Mouse (Mus musculus) splenic B cell, adult 2 months (primary cell): ENCODE results near the gene Mlip.

ENCODE experiments used
- DNase-seq: peaks from one replicate; pipeline ENCODE4 v3.0.0-alpha.2; 2011; ENCODE audit warnings: low read depth, low spot score
- H3K27me3 ChIP-seq: 2 replicates; pipeline ENCODE4 v1.6.1; 2012; ENCODE audit warnings: mild to moderate bottlenecking, low read length, moderate library complexity, mixed read lengths; ENCODE audit not compliant: control insufficient read depth, poor library complexity, insufficient read depth, severe bottlenecking
- H3K36me3 ChIP-seq: 2 replicates; pipeline ENCODE4 v1.6.1; 2012; ENCODE audit warnings: mild to moderate bottlenecking, low read length, moderate library complexity, mixed read lengths; ENCODE audit not compliant: control insufficient read depth, poor library complexity, insufficient read depth, severe bottlenecking

Gene Mlip

DNA sequence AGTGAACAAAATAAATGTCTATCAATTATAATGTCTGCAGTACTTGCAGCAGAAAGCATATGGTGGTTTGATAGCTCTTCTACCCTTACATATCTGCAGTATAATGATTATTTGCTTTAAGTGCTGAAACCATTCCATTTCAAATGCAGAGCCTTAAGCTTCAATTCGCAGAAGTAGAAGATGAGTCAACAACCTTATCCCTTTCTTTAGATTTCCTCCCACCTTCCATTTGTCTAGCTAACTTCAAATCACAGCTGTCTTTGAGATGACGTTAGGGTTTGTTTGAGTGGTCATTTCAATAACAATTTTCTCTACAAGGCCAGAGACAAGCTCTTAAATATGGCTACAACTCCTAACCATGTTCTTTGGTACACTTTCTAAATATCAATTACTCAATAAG is 47.4 kb downstream of the Mlip start:
- DNase-seq = no peak
- Histone ChIP-seq H3K27me3 (no peaks in the 10 kb centered on the region), H3K36me3 (no peaks in the 10 kb centered on the region)

DNA sequence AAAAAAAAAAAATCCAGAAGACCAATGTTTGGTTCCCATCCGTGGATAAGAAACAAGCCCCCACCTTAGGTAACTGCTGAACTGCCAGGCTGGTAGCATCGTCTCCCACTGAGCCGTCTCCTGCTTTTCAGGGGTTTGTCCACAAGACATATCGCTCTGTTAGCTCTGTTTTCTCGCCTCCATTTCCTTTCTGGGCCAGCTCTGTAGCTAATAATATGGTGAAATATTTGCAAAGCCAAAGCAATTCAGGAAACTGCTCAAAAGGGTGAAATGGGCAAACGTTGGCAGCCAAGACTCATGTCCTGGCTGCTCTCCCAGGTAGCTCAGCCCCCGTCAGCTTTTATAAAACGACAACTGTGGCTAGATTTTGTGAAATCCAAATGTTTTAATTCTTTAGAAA is 50.4 kb downstream of the Mlip start:
- H3K27me3 ChIP-seq = no peaks in the 10 kb centered on the region
- no peak for DNase-seq

DNA sequence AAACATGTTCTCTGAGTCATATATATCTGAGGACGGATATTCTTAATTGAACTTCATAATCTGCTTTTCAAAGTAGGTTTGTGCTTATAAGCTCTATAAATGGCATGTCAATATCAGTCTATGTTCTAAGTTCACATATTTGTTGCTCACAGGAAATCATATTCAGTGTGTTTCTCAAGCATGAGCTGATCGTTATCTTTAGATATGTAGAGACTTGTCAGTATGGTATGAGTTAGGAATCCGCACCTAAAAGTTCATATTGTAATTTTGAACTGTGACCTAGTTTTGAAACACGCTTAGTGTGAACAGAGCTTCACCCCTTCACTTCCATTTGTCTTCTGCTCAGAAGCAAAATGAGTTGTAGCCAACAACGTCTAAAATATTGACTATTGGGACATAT is 64.8 kb downstream of the Mlip start:
- Histone ChIP-seq H3K27me3 (no peaks in the 10 kb centered on the region), H3K36me3 (no peaks in the 10 kb centered on the region)
- no peak for DNase-seq

More for the DNA sequence above, 50.4 kb downstream of the Mlip start:
- H3K36me3 ChIP-seq = no peaks in the 10 kb centered on the region

DNA sequence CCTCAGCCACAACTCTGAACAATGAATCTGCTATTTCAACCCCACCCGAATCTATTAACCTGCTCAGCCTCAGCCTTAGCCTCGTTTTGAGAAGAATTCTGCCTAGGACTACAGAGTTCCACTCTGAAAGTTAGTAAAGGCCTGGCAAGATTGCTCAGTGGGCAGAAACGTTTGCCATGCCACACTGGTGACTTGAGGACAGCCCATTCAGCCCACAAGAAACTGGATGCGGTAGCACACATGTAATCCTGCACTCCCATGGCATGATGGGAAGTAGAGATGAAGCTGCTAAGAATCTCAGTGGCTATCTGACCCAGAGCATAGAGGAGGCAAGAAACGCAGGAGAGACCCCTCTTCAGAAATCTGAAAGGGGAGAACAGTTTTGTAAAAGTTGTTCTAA is 73.4 kb downstream of the Mlip start:
- no peaks in the 10 kb centered on the region for H3K36me3 ChIP-seq
- no peak for DNase-seq

DNA sequence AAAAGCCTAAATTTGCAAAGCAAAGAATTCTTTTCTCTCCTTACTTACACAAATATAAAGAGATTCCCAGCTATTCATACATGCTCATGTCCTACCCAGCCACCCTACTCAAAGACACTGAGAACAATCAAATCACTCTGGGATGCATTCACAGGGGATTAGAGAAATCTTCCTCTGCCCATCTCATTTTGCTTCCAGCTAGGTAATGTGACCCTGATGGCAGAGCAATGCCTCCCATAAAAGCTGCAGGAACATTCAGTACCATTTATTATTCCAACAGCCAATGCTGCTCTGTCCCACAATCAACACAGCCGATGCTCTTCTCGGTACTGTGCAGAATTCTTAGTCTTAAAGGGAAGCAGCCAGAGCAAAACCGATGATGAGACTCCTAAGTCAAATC is 74.7 kb downstream of the Mlip start:
- Histone ChIP-seq H3K27me3 (no peaks in the 10 kb centered on the region), H3K36me3 (no peaks in the 10 kb centered on the region)
- DNase-seq = no peak

More for the DNA sequence above, 73.4 kb downstream of the Mlip start:
- no peaks in the 10 kb centered on the region for H3K27me3 ChIP-seq

DNA sequence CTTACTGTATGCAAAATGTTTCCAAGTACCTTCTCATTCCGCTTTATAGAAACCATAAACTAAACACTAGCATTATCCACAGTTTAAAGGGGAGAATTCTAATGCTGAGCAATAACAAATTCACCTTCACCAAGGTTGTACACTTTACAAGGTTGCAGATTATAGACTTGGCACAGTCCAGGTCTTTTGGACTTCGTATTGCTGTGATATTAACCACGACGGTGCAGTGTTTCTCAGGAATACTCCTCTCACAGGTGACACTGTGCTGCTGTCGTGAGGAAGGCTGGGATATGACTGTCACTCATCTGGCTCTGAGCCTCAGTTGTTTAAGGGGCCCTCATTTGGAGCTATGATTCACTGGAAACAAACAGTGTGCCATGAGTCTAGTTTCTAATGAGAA is 75.5 kb downstream of the Mlip start:
- no peaks in the 10 kb centered on the region for H3K27me3 ChIP-seq
- H3K36me3 ChIP-seq = no peaks in the 10 kb centered on the region

DNA sequence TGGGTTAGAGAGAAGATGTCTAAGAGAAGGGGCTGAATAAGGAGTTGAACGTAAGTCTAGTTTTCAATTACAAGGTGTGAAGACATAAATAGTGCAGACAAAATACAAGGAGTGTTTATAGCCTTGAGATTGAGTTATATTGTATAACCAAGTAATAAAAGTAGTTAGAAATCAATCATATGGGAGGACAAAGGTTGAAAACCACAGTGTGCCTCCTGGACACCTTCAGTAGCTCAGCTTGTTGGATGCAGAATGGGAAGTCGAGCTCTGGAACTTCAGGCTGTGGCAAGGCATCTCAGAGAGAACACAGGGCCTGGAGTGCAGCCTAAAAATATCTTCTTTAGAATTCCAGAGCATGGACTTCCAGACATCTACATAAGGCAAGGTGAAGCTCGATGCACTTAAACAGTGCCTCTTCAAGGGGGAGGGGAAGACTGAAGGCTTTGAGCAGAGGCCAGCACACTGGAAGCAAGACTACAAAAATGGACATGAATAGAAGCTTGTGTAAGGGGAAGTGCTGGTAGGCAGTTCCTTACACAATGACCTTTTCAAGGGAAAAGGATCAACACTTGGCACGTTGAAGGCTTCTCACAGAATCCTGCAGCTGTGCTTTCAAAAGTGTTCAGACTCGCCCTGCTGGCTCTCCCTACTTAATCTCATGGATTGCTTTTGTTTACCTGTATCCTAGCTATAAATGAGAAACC is 76.2 kb downstream of the Mlip start:
- no peak for DNase-seq
- Histone ChIP-seq H3K27me3 (no peaks in the 10 kb centered on the region), H3K36me3 (no peaks in the 10 kb centered on the region)

More for the DNA sequence above, 75.5 kb downstream of the Mlip start:
- DNase-seq = no peak

DNA sequence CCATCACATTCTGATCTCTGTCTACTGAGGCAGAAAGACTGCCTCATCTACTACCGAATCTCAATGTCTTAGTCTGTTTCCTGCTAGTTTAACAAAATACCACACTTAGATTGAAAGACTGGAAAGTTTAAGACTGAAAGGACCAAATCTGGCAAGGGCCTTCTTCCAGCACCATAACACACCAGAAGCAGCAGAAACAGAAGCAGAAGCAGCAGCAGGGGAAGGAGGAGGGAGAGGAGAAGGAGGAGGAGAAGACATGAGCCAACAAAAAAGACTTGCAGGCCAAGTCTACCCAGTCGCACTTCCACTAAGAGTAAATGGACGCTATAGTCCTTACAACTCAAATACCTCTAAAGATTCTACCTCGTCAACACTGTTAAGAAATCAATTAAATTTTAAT is 80.0 kb downstream of the Mlip start:
- no peaks in the 10 kb centered on the region for H3K36me3 ChIP-seq
- DNase-seq = no peak
- H3K27me3 ChIP-seq = no peaks in the 10 kb centered on the region

DNA sequence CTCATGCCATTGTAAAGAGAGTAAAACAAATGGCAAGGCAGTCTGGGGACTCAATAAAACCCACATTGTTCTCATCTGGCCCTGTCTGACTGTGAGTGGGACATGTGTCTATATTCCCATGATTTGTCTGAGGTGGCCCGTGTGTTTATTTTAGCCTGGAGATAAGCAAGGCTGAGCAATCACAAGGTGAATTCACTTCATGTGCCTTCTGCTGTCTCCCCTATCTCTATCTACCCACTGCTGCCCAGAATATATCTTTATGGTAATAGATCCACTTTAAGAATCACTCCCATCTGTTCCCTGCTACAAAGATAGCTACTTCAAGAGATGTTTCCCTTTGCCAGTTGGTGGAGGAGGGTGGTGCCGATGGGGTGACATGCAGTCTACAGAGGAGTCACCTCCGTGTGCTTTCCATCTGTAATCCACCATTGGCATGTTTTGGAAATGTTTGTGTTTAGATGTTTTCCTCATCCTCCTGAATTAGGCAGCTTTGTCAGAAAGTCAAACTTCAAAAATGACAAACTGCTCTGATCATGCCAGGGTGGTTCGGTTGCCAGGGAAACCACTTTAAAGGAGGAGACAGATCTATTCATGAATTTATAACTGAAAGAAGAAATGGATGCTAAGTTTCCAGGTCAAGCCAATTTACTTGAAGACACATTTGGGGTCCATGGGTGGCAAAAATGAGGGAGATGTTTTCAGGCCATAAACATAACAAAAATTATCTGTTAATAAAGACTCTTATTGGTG is 87.3 kb downstream of the Mlip start:
- H3K27me3 ChIP-seq = no peaks in the 10 kb centered on the region
- DNase-seq = no peak
- no peaks in the 10 kb centered on the region for H3K36me3 ChIP-seq

DNA sequence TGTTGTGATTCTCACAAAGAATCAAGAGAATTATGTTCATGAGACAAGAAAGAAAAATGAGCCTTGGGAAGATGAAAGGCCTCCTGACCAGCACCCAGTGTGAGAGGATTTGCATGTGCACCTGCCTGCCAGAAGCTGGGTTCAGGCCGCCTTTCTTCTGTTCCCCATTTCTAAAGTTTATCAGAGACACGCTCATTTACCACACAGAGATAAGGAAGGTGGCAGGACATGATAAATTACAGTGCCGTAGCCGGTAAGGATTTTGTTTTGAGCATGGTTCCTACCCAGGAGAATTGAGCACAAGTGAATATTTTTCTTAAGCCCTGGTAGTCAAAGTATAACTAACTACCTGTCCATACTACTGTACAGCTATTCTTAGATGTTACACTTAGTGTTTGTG is 93.7 kb downstream of the Mlip start:
- Histone ChIP-seq H3K27me3 (no peaks in the 10 kb centered on the region), H3K36me3 (no peaks in the 10 kb centered on the region)
- DNase-seq = no peak

DNA sequence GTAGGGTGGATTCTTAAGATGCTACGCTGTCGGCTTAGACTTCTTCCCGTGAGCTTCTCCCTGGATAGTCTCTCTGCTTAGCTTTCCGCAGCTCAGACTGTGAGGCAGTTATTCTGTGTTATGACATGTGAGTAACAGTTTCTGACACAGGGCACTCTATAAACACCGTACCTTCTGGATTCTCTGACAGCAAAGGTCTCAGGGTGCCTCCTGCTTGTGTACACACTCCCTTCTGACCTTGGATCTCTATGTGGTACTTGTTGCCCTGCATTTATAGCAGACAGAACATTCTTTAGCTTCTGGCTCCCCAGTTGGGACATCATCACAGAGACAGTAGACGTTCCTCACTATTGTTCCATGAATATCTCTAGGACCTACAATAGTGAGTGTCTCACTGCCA is 94.5 kb downstream of the Mlip start:
- no peak for DNase-seq
- no peaks in the 10 kb centered on the region for H3K36me3 ChIP-seq
- H3K27me3 ChIP-seq = no peaks in the 10 kb centered on the region

DNA sequence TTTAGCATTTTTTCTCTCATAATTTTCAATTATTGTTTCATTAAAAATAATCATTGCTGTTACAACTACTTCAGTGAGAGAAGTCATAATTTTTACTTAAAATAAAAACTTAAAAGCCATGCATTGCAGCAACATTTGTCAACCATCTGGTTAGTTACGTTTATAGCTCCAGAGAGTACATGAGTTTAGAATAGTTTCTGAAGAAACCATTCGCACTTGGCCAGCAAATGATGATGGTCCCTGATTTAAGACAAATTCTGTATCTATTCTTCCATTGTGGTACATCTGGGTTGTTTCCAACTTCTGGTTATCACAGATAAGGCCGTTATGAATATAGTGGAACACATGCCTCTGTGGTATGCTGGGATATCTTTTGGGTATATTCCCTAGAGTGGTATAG is 98.3 kb downstream of the Mlip start:
- Histone ChIP-seq H3K36me3 (no peaks in the 10 kb centered on the region), H3K27me3 (no peaks in the 10 kb centered on the region)
- DNase-seq = no peak

DNA sequence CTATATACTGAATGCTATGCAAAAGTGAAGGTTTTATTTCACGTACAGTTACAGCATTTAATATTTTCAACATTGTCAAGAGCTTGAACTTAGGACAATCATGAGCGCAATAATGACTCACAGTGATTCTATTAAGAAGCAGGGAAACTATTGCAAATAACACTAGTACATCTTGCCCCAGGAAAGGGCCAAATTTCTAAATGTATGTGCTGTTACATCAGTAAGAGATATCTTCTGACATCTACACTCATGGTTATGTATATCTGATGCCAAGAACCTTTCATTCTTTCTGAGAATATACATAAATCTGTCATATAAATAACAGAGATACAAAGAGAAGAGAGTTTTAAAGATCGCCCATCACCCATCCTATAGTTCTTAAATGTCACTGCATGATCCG is 100.0 kb downstream of the Mlip start:
- no peaks in the 10 kb centered on the region for H3K27me3 ChIP-seq

DNA sequence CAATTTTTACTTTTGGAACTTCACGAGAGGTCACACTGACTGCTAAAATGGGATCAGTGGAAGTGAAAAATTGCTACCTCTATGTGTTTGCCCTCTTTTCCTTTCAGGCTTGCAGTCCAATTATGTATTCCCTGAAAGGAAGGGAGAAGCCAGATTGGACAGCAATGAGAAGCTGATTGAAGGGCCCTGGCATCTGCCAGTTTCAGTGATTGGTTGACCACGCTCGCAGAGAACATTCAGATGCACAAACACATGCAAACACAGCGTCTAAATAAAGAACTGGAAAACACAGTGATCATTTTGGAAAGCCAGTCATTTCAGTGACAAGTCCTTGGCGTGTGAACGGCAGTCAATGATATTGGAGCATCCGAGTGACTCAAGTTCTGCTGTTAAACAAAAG is 100.6 kb downstream of the Mlip start:
- H3K36me3 ChIP-seq = no peaks in the 10 kb centered on the region
- no peaks in the 10 kb centered on the region for H3K27me3 ChIP-seq
- DNase-seq = no peak

More for the DNA sequence above, 100.0 kb downstream of the Mlip start:
- no peaks in the 10 kb centered on the region for H3K36me3 ChIP-seq
- no peak for DNase-seq

DNA sequence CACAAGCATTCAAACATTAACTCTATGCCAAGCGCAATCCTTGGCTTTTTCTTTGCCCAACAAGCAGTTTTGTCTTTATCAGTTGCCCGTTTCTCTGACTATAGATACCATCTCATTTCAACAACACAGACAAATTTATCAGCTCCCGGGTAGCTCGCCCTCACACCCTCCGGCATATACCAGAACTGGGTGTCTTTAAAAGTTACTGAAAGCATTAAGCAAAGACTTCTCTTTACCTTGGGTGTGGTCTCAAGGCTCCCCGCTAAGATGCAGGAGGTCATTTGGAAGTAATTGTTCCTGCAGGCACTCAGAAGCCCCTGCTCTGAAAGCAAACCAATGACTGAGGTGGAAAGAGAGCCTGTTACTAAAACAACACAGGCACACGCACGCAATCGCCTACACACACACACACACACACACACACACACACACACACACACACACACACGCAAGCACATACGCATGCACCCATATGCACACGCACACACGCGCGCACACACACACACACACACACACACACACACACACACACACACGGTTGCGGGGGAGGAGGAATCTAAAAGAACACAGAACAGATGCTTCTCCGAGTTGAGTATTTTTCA is 101.2 kb downstream of the Mlip start:
- no peaks in the 10 kb centered on the region for H3K27me3 ChIP-seq
- no peak for DNase-seq
- no peaks in the 10 kb centered on the region for H3K36me3 ChIP-seq
